Mouse (Mus musculus): ENCODE measurements around the gene Slc30a10.

The Slc30a10 gene

GRCm38 (mm10) chr1:185454575-185454954 is at the start of gene Slc30a10:
TSS of gene Slc30a10 (plus strand) at chr1:185454848.
- peaks cover 16% of the 10 kb centered on the region for H3K4me1 ChIP-seq (replicated peaks; ENCODE audit: low read depth, low read length)
- H3K27me3 ChIP-seq (ENCODE audit: insufficient read depth, low read length), result peaks cover 47% of the 10 kb centered on the region
- H3K9me3 ChIP-seq (ENCODE audit: low read length), result no peaks in the 10 kb centered on the region
- TF ChIP-seq NANOG (IDR thresholded peaks at IDR 0.05; ENCODE audit: borderline replicate concordance, low read length) (no peak), CTCF (conservative IDR thresholded peaks at IDR 0.05; ENCODE audit: low read length) (no peak), POU5F1 (IDR thresholded peaks at IDR 0.05; ENCODE audit: borderline replicate concordance, low read length) (no peak)
- H3K36me3 ChIP-seq (ENCODE audit: insufficient read depth, low read length), result no peaks in the 10 kb centered on the region
- peak within 1 kb of the TSS; percentile 84 for H3K4me3 ChIP-seq (replicated peaks; ENCODE audit: low read length)

- Histone ChIP-seq H3K4me3 (replicated peaks; ENCODE audit: low read length) (no peak overlapping the region), H3K9me3 (ENCODE audit: low read length) (no peaks in the 10 kb centered on the region), H3K27me3 (ENCODE audit: insufficient read depth, low read length) (no peaks in the 10 kb centered on the region), H3K4me1 (replicated peaks; ENCODE audit: low read depth, low read length) (no peaks in the 10 kb centered on the region), H3K36me3 (ENCODE audit: insufficient read depth, low read length) (peaks cover 82% of the 10 kb centered on the region)
- TF ChIP-seq CTCF (conservative IDR thresholded peaks at IDR 0.05; ENCODE audit: low read length), result no peak
- TF ChIP-seq NANOG (IDR thresholded peaks at IDR 0.05; ENCODE audit: borderline replicate concordance, low read length), result no peak
These were observed 48.7 kb upstream of the Slc30a10 start for GRCm38 (mm10) chr1:185405921-185406320.

- Histone ChIP-seq H3K4me3 (replicated peaks; ENCODE audit: low read length) (no peak overlapping the region), H3K4me1 (replicated peaks; ENCODE audit: low read depth, low read length) (no peaks in the 10 kb centered on the region), H3K36me3 (ENCODE audit: insufficient read depth, low read length) (peaks cover 87% of the 10 kb centered on the region), H3K9me3 (ENCODE audit: low read length) (no peaks in the 10 kb centered on the region), H3K27me3 (ENCODE audit: insufficient read depth, low read length) (no peaks in the 10 kb centered on the region)
- no peak for TF ChIP-seq POU5F1 (IDR thresholded peaks at IDR 0.05; ENCODE audit: borderline replicate concordance, low read length)
- no peak for TF ChIP-seq CTCF (conservative IDR thresholded peaks at IDR 0.05; ENCODE audit: low read length)
- TF ChIP-seq NANOG (IDR thresholded peaks at IDR 0.05; ENCODE audit: borderline replicate concordance, low read length), result no peak
These were observed 44.8 kb upstream of the Slc30a10 start for GRCm38 (mm10) chr1:185409831-185410230.

- no peak for TF ChIP-seq NANOG (IDR thresholded peaks at IDR 0.05; ENCODE audit: borderline replicate concordance, low read length)
- no peak for TF ChIP-seq CTCF (conservative IDR thresholded peaks at IDR 0.05; ENCODE audit: low read length)
- TF ChIP-seq POU5F1 (IDR thresholded peaks at IDR 0.05; ENCODE audit: borderline replicate concordance, low read length), result no peak
These were observed 36.6 kb upstream of the Slc30a10 start for GRCm38 (mm10) chr1:185418011-185418410.

GRCm38 (mm10) chr1:185419805-185420204 is 34.8 kb upstream of the Slc30a10 start:
- TF ChIP-seq POU5F1 (IDR thresholded peaks at IDR 0.05; ENCODE audit: borderline replicate concordance, low read length) (no peak), CTCF (conservative IDR thresholded peaks at IDR 0.05; ENCODE audit: low read length) (no peak), NANOG (IDR thresholded peaks at IDR 0.05; ENCODE audit: borderline replicate concordance, low read length) (no peak)
- no peaks in the 10 kb centered on the region for H3K4me1 ChIP-seq (replicated peaks; ENCODE audit: low read depth, low read length)
- no peaks in the 10 kb centered on the region for H3K9me3 ChIP-seq (ENCODE audit: low read length)
- H3K36me3 ChIP-seq (ENCODE audit: insufficient read depth, low read length), result peaks cover 96% of the 10 kb centered on the region
- H3K27me3 ChIP-seq (ENCODE audit: insufficient read depth, low read length), result no peaks in the 10 kb centered on the region
- H3K4me3 ChIP-seq (replicated peaks; ENCODE audit: low read length), result no peak overlapping the region

More at GRCm38 (mm10) chr1:185418011-185418410, 36.6 kb upstream of the Slc30a10 start:
- Histone ChIP-seq H3K36me3 (ENCODE audit: insufficient read depth, low read length) (peaks cover 94% of the 10 kb centered on the region), H3K4me1 (replicated peaks; ENCODE audit: low read depth, low read length) (no peaks in the 10 kb centered on the region), H3K27me3 (ENCODE audit: insufficient read depth, low read length) (no peaks in the 10 kb centered on the region), H3K9me3 (ENCODE audit: low read length) (no peaks in the 10 kb centered on the region), H3K4me3 (replicated peaks; ENCODE audit: low read length) (no peak overlapping the region)

GRCm38 (mm10) chr1:185420776-185421175 is 33.9 kb upstream of the Slc30a10 start:
- H3K4me3 ChIP-seq (replicated peaks; ENCODE audit: low read length), result no peak overlapping the region
- H3K36me3 ChIP-seq (ENCODE audit: insufficient read depth, low read length), result peaks cover 94% of the 10 kb centered on the region
- TF ChIP-seq CTCF (conservative IDR thresholded peaks at IDR 0.05; ENCODE audit: low read length), result no peak

GRCm38 (mm10) chr1:185426583-185426982 is 28.1 kb upstream of the Slc30a10 start:
- H3K4me1 ChIP-seq (replicated peaks; ENCODE audit: low read depth, low read length), result no peaks in the 10 kb centered on the region
- peaks cover 67% of the 10 kb centered on the region for H3K36me3 ChIP-seq (ENCODE audit: insufficient read depth, low read length)
- H3K27me3 ChIP-seq (ENCODE audit: insufficient read depth, low read length), result no peaks in the 10 kb centered on the region
- TF ChIP-seq POU5F1 (IDR thresholded peaks at IDR 0.05; ENCODE audit: borderline replicate concordance, low read length), result no peak
- no peak for TF ChIP-seq NANOG (IDR thresholded peaks at IDR 0.05; ENCODE audit: borderline replicate concordance, low read length)
- no peak for TF ChIP-seq CTCF (conservative IDR thresholded peaks at IDR 0.05; ENCODE audit: low read length)
- no peak overlapping the region for H3K4me3 ChIP-seq (replicated peaks; ENCODE audit: low read length)
- no peaks in the 10 kb centered on the region for H3K9me3 ChIP-seq (ENCODE audit: low read length)

More at GRCm38 (mm10) chr1:185420776-185421175, 33.9 kb upstream of the Slc30a10 start:
- Histone ChIP-seq H3K27me3 (ENCODE audit: insufficient read depth, low read length) (no peaks in the 10 kb centered on the region), H3K4me1 (replicated peaks; ENCODE audit: low read depth, low read length) (no peaks in the 10 kb centered on the region), H3K9me3 (ENCODE audit: low read length) (no peaks in the 10 kb centered on the region)

GRCm38 (mm10) chr1:185430488-185430887 is 24.2 kb upstream of the Slc30a10 start:
- H3K4me3 ChIP-seq (replicated peaks; ENCODE audit: low read length), result no peak overlapping the region
- no peaks in the 10 kb centered on the region for H3K27me3 ChIP-seq (ENCODE audit: insufficient read depth, low read length)
- TF ChIP-seq POU5F1 (IDR thresholded peaks at IDR 0.05; ENCODE audit: borderline replicate concordance, low read length) (no peak), CTCF (conservative IDR thresholded peaks at IDR 0.05; ENCODE audit: low read length) (no peak), NANOG (IDR thresholded peaks at IDR 0.05; ENCODE audit: borderline replicate concordance, low read length) (no peak)
- peaks cover 30% of the 10 kb centered on the region for H3K36me3 ChIP-seq (ENCODE audit: insufficient read depth, low read length)
- no peaks in the 10 kb centered on the region for H3K4me1 ChIP-seq (replicated peaks; ENCODE audit: low read depth, low read length)
- H3K9me3 ChIP-seq (ENCODE audit: low read length), result no peaks in the 10 kb centered on the region

GRCm38 (mm10) chr1:185431245-185431997 is 23.2 kb upstream of the Slc30a10 start:
- no peak overlapping the region for H3K4me3 ChIP-seq (replicated peaks; ENCODE audit: low read length)
- H3K4me1 ChIP-seq (replicated peaks; ENCODE audit: low read depth, low read length), result no peaks in the 10 kb centered on the region
- TF ChIP-seq NANOG (IDR thresholded peaks at IDR 0.05; ENCODE audit: borderline replicate concordance, low read length), result no peak
- no peak for TF ChIP-seq CTCF (conservative IDR thresholded peaks at IDR 0.05; ENCODE audit: low read length)
- TF ChIP-seq POU5F1 (IDR thresholded peaks at IDR 0.05; ENCODE audit: borderline replicate concordance, low read length), result no peak
- no peaks in the 10 kb centered on the region for H3K9me3 ChIP-seq (ENCODE audit: low read length)
- no peaks in the 10 kb centered on the region for H3K27me3 ChIP-seq (ENCODE audit: insufficient read depth, low read length)
- H3K36me3 ChIP-seq (ENCODE audit: insufficient read depth, low read length), result peaks cover 27% of the 10 kb centered on the region
